8 mouse cellular contexts compared by ENCODE assay signal in genomic region chr16:34573151-34573802, GRCm38 (mm10). TPM values are rescaled to one million over a fixed set of nuclear protein-coding genes. Genes with fewer than 3 reads are reported as not detected.
DNase-seq lines count a peak whose midpoint lies in the region; ATAC-seq and TF ChIP-seq lines count a peak whose summit lies in the region.

Kalrn (minus strand) TSS chr16:34573532.

- ATAC-seq in common myeloid progenitor, adult 5-6 weeks (replicated peaks; ENCODE audit: low read depth, poor library complexity, severe bottlenecking): peak; percentile 96
- ATAC-seq in megakaryocyte, adult 5-6 weeks (ENCODE audit: poor library complexity, severe bottlenecking): peak; percentile 74

- H3K4me3 ChIP-seq in left cerebral cortex, adult 2 months: peak within 1 kb of the TSS; percentile 85

- intact Hi-C loops in gastrocnemius, postnatal 14 days (cut with DNase I; ENCODE audit: low total_unique reads): no loop called here
- intact Hi-C loops in left cerebral cortex, adult 2 months (cut with DNase I): loop anchor here (2.0 to 5.0 kb wide), 6 partner anchors 42 to 230 kb away; no protein-coding TSS in a partner anchor

- peak; percentile 66 for TF ChIP-seq CTCF in left cerebral cortex, adult 2 months (IDR thresholded peaks at IDR 0.05)

- H3K27ac ChIP-seq in left cerebral cortex, adult 2 months: peak within 1 kb of the TSS; percentile 90

- DNase-seq in adrenal gland, adult 18-20 months (ENCODE audit: low spot score in 2 of 2): peak; percentile 89
- peak; percentile 93 for DNase-seq in gastrocnemius, postnatal 14 days
- peak; percentile 37 for DNase-seq in induced T-regulatory cell, adult 2 months (ENCODE audit: low read depth)
- peak; percentile 88 to 92 for DNase-seq in left cerebral cortex, adult 2 months (ENCODE audit: extremely low spot score in 1 of 2, low spot score in 2 of 2)
- DNase-seq in right cerebral cortex, postnatal 14 days: peak; percentile 89
- peak; percentile 84 for DNase-seq in yolk sac, embryonic 10.5 days (ENCODE audit: low spot score)

RNA-seq across cellular contexts. Expression of gene Kalrn, which starts in this region (rescaled TPM):
- 10 to 100 TPM in 1 of 2 experiments, 1 to 10 TPM in 1; 7.2 to 10.4 TPM for total RNA-seq in adrenal gland, adult 18-20 months (2021)
- total RNA-seq in common myeloid progenitor, adult 5-6 weeks (2017): 6.5 and 7.3 TPM in 2 replicates
- total RNA-seq in gastrocnemius, postnatal 14 days (2021): 10 to 100 TPM; 16.3 to 20.2 TPM
- 100 to 1,000 TPM; 539 to 570 TPM for total RNA-seq in left cerebral cortex, adult 2 months (2021)
- 0.30 and 1.2 TPM in 2 replicates for total RNA-seq in megakaryocyte, adult 5-6 weeks (2015)
- 0.81 and 1.1 TPM in 2 replicates for total RNA-seq in megakaryocyte, adult 5-6 weeks (2017)

Comparison
In these comparisons a context has a peak if more than half of its experiments do, and no peak if none do; other contexts are left out.
1. Peak in every context shown above with its lines: DNase-seq, ATAC-seq, H3K4me3 ChIP-seq and H3K27ac ChIP-seq.
2. RNA of gene Kalrn (total RNA-seq): 539 to 570 TPM in left cerebral cortex, adult 2 months; 16.3 to 20.2 TPM in gastrocnemius, postnatal 14 days, 7.2 to 10.4 TPM in adrenal gland, adult 18-20 months, 6.5 to 7.3 TPM in common myeloid progenitor, adult 5-6 weeks and 0.30 to 1.2 TPM in megakaryocyte, adult 5-6 weeks; every median in the first group is over 10 times any median in the second.
3. DNase-seq: peak in every context shown above with its lines; median percentile 93 in gastrocnemius, postnatal 14 days; 90 in left cerebral cortex, adult 2 months; 89 in adrenal gland, adult 18-20 months; 89 in right cerebral cortex, postnatal 14 days; 84 in yolk sac, embryonic 10.5 days; 37 in induced T-regulatory cell, adult 2 months.